Mouse (Mus musculus) stomach, postnatal 0 days (tissue): ENCODE data around the gene Dgat2l6. TPM values are rescaled to one million over a fixed set of nuclear protein-coding genes. Genes with fewer than 3 reads are reported as not detected.

Experiments
- ATAC-seq: fragments of 200-750 bp; cut with Nextera tagmentation; 2 replicates; pipeline ENCODE4 v1.8.0; 2017; ENCODE audit not compliant: low FRiP score, low TSS enrichment
- DNase-seq: peaks from one replicate; pipeline ENCODE4 v3.0.0-alpha.2; 2016; ENCODE audit warnings: low spot score
- H3K27ac ChIP-seq: fragments of 300-500 bp; sonication (generic); replicated peaks from 2 replicates; pipeline ENCODE4 v1.5.1; 2014; ENCODE audit warnings: mild to moderate bottlenecking, control low read depth
- H3K27me3 ChIP-seq: fragments of 300-500 bp; sonication (generic); 2 replicates; pipeline ENCODE4 v1.6.1; 2014; ENCODE audit warnings: low read length; ENCODE audit not compliant: control insufficient read depth, insufficient read depth
- H3K36me3 ChIP-seq: fragments of 300-500 bp; sonication (generic); 2 replicates; pipeline ENCODE4 v1.6.1; 2014; ENCODE audit warnings: low read length, mixed read lengths; ENCODE audit not compliant: control insufficient read depth, insufficient read depth
- H3K4me1 ChIP-seq: fragments of 300-500 bp; sonication (generic); replicated peaks from 2 replicates; pipeline ENCODE4 v1.6.1; 2014; ENCODE audit warnings: antibody characterized with exemption; ENCODE audit not compliant: control insufficient read depth, insufficient read depth
- H3K4me2 ChIP-seq: fragments of 300-500 bp; sonication (generic); replicated peaks from 2 replicates; pipeline ENCODE4 v1.6.1; 2014; ENCODE audit warnings: low read depth, mild to moderate bottlenecking, control low read depth, moderate library complexity
- H3K4me3 ChIP-seq: fragments of 300-500 bp; sonication (generic); 2 replicates; pipeline ENCODE4 v1.5.1; 2014; ENCODE audit warnings: low read depth, low read length, control low read depth
- H3K9ac ChIP-seq: fragments of 300-500 bp; sonication (generic); 2 replicates; pipeline ENCODE4 v1.6.1; 2014; ENCODE audit warnings: mild to moderate bottlenecking, low read length, control low read depth, mixed read lengths
- H3K9me3 ChIP-seq: fragments of 300-500 bp; sonication (generic); 2 replicates; pipeline ENCODE4 v1.6.1; 2016; ENCODE audit warnings: low read length; ENCODE audit not compliant: control insufficient read depth
- CTCF ChIP-seq: IDR thresholded peaks from 2 replicates; pipeline ENCODE4 v1.5.1; 2016; ENCODE audit warnings: antibody characterized with exemption, low read depth, mild to moderate bottlenecking, moderate library complexity
- EP300 ChIP-seq: optimal IDR thresholded peaks from 2 replicates; pipeline ENCODE3; 2016; ENCODE audit warnings: antibody characterized with exemption
- WGBS: fragments of 180-500 bp; shearing (Covaris S2); extraction: QIAGEN DNeasy Blood & Tissue Kit; methylation state at CpG from one replicate; pipeline ENCODE4 v1.1.7; 2014; 5-methylcytosine and 5-hydroxymethylcytosine counted together
- polyA plus RNA-seq: library from polyadenylated mRNA; unstranded; fragments of >200 nt; fragmentation: Nextera tagmentation; extraction: Ambion mirVana; gene quantifications from 2 replicates; pipeline ENCODE4 v1.2.1, GENCODE M21; 2015

Gene Dgat2l6
- polyA plus RNA-seq, 1 experiment from 2014 or later, result 0.04 TPM

DNA sequence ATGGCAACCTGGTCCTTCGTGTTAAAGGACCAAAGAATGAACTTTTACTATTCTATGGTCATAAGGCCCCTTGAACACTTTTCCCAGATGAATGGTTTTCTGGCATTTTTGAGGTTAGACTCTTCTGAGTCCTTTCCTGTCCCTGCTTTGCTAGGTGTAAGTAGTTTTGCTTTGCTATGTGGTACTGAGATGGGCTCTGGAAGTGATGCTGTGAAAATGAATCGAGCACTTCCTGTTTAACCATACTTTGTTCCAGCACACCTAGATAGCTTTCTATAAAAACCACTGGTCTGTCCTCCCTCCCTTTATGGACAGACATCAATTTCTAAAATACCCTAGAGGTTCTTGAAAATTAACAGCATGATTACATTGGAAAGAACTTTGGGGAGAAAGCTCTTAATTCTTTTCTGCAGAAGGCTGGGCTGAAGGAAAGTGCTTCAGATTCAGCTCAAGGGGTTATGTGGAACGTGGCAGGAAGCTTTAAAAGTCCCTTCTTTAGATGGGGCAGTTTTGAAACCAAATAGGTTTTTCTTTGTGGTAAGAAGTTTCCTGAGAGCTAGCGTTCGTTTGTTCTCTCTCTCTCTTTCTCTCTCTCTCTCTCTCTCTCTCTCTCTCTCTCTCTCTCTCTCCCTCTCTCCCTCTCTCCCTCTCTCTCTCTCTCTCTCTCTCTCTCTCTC, 20.3 kb upstream of the Dgat2l6 start:
- Histone ChIP-seq H3K9me3 (no peaks in the 10 kb centered on the region), H3K27me3 (no peaks in the 10 kb centered on the region), H3K4me2 (no peak overlapping the region), H3K36me3 (no peaks in the 10 kb centered on the region), H3K4me3 (no peak overlapping the region), H3K9ac (no peak overlapping the region), H3K27ac (no peak overlapping the region), H3K4me1 (no peaks in the 10 kb centered on the region)
- no peak for TF ChIP-seq CTCF
- TF ChIP-seq EP300, result no peak
- WGBS, result 84% methylated on average over 5 of the region's 5 CpGs
- ATAC-seq (no peak), DNase-seq (no peak)

GRCm38 (mm10) chrX:100508164-100508563, 16.5 kb upstream of the Dgat2l6 start:
- no peaks in the 10 kb centered on the region for H3K36me3 ChIP-seq
- DNase-seq (no peak), ATAC-seq (no peak)
- no peak for TF ChIP-seq CTCF
- no peak for TF ChIP-seq EP300
- no peaks in the 10 kb centered on the region for H3K27me3 ChIP-seq
- H3K27ac ChIP-seq, result no peak overlapping the region
- no peak overlapping the region for H3K4me2 ChIP-seq
- no peak overlapping the region for H3K4me3 ChIP-seq
- no peak overlapping the region for H3K9ac ChIP-seq
- 84% methylated on average over 4 of the region's 4 CpGs for WGBS
- H3K4me1 ChIP-seq, result no peaks in the 10 kb centered on the region
- H3K9me3 ChIP-seq, result no peaks in the 10 kb centered on the region

GRCm38 (mm10) chrX:100509921-100510320, 14.7 kb upstream of the Dgat2l6 start:
- H3K4me1 ChIP-seq, result no peaks in the 10 kb centered on the region
- no peak overlapping the region for H3K4me3 ChIP-seq
- H3K9me3 ChIP-seq, result no peaks in the 10 kb centered on the region
- no peaks in the 10 kb centered on the region for H3K36me3 ChIP-seq
- TF ChIP-seq CTCF (no peak), EP300 (no peak)
- no peak for DNase-seq
- no peak overlapping the region for H3K4me2 ChIP-seq
- H3K27ac ChIP-seq, result no peak overlapping the region
- H3K27me3 ChIP-seq, result no peaks in the 10 kb centered on the region
- WGBS, result 85% methylated on average over 3 of the region's 3 CpGs
- no peak for ATAC-seq
- H3K9ac ChIP-seq, result no peak overlapping the region

GRCm38 (mm10) chrX:100516683-100517082, 8.0 kb upstream of the Dgat2l6 start:
- DNase-seq, result no peak
- WGBS, result 84% methylated on average over 3 of the region's 3 CpGs

GRCm38 (mm10) chrX:100517626-100518025, 7.0 kb upstream of the Dgat2l6 start:
- no peaks in the 10 kb centered on the region for H3K27me3 ChIP-seq
- H3K4me1 ChIP-seq, result no peaks in the 10 kb centered on the region
- 89% methylated on average over 6 of the region's 6 CpGs for WGBS
- ATAC-seq (no peak), DNase-seq (no peak)
- no peak overlapping the region for H3K9ac ChIP-seq
- no peak overlapping the region for H3K4me3 ChIP-seq
- H3K27ac ChIP-seq, result no peak overlapping the region
- no peaks in the 10 kb centered on the region for H3K36me3 ChIP-seq
- no peak for TF ChIP-seq CTCF
- no peak for TF ChIP-seq EP300
- H3K9me3 ChIP-seq, result no peaks in the 10 kb centered on the region
- no peak overlapping the region for H3K4me2 ChIP-seq

More at GRCm38 (mm10) chrX:100516683-100517082, 8.0 kb upstream of the Dgat2l6 start:
- Histone ChIP-seq H3K9ac (no peak overlapping the region), H3K27me3 (no peaks in the 10 kb centered on the region), H3K4me3 (no peak overlapping the region), H3K4me2 (no peak overlapping the region), H3K9me3 (no peaks in the 10 kb centered on the region), H3K27ac (no peak overlapping the region), H3K4me1 (no peaks in the 10 kb centered on the region), H3K36me3 (no peaks in the 10 kb centered on the region)
- ATAC-seq, result no peak
- TF ChIP-seq CTCF, result no peak
- no peak for TF ChIP-seq EP300

- no peak overlapping the region for H3K4me3 ChIP-seq
- H3K9ac ChIP-seq, result no peak overlapping the region
- 77% methylated on average over 2 of the region's 2 CpGs for WGBS
- H3K27ac ChIP-seq, result no peak overlapping the region
- H3K27me3 ChIP-seq, result no peaks in the 10 kb centered on the region
- H3K4me2 ChIP-seq, result no peak overlapping the region
- DNase-seq (no peak), ATAC-seq (no peak)
- no peaks in the 10 kb centered on the region for H3K4me1 ChIP-seq
- H3K9me3 ChIP-seq, result no peaks in the 10 kb centered on the region
- no peaks in the 10 kb centered on the region for H3K36me3 ChIP-seq
- TF ChIP-seq CTCF (no peak), EP300 (no peak)
Measured at GRCm38 (mm10) chrX:100518532-100518931, 6.1 kb upstream of the Dgat2l6 start.
